In the genomic region with DNA sequence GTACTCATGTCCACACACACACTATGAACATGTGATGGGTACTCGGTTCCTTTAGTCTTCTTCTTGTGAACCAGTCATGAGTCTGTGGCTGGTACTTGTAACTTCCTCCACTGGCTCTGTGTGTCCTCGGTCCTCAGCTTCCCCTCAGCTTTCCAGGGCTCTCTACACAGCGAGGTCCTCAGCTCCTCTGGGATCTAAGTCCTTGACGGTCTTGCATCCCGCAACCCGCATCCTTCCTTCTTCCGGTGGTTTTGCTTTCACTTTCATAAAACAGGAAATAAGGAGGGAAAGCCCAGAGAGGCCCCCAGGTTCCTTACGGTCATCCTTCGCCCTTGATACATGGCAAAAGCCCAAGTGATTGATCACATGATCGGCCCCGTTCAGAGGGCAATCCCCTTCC, we compare ENCODE assay signal across 17 mouse cellular contexts. TPM values are rescaled to one million over a fixed set of nuclear protein-coding genes. Genes with fewer than 3 reads are reported as not detected.
A peak's percentile ranks its signal among the peaks of the same experiment; 100 is the strongest.
DNase-seq lines count a peak whose midpoint lies in the region; ATAC-seq lines count a peak whose summit lies in the region.
"Had no signal": no experiment of that assay in that cellular context is flagged by ENCODE, and none has a peak within 500 bp of the region (broad histone marks: within the 10 kb centered on the region; RNA-seq: fewer than 3 reads in every experiment).

No protein-coding gene starts in this region.

- no peaks in the 10 kb centered on the region for H3K9me3 ChIP-seq in heart, embryonic 12.5 days (replicated peaks)
- H3K9me3 ChIP-seq in lung, embryonic 15.5 days = no peaks in the 10 kb centered on the region
- H3K9me3 ChIP-seq: embryonic facial prominence, embryonic 13.5 days; forebrain, embryonic 13.5 days; midbrain, embryonic 15.5 days; neural tube, embryonic 15.5 days had no signal

- H3K36me3 ChIP-seq in heart, embryonic 12.5 days = no peaks in the 10 kb centered on the region
- no peaks in the 10 kb centered on the region for H3K36me3 ChIP-seq in lung, embryonic 15.5 days
- H3K36me3 ChIP-seq: embryonic facial prominence, embryonic 13.5 days; midbrain, embryonic 15.5 days; neural tube, embryonic 15.5 days had no signal

- H3K27me3 ChIP-seq in heart, embryonic 12.5 days (replicated peaks) = no peaks in the 10 kb centered on the region
- no peaks in the 10 kb centered on the region for H3K27me3 ChIP-seq in lung, embryonic 15.5 days
- H3K27me3 ChIP-seq: embryonic facial prominence, embryonic 13.5 days; forebrain, embryonic 13.5 days; midbrain, embryonic 15.5 days; neural tube, embryonic 15.5 days; Patski had no signal

- DNase-seq in heart, adult 11 months = peak; percentile 85
- no peak for DNase-seq in lung, adult 18-20 months
- DNase-seq in left cerebral cortex, adult 8-10 months (ENCODE audit: low spot score in 2 of 2) = no peak
- no peak for DNase-seq in left cerebral cortex, adult 18-20 months (ENCODE audit: low spot score in 2 of 2)
- DNase-seq: adrenal gland, postnatal 10 days; cerebellum, adult 8-10 months; gastrocnemius, postnatal 25 days; layer of hippocampus, adult 9-11 months had no signal

- no peaks in the 10 kb centered on the region for H3K4me1 ChIP-seq in heart, embryonic 12.5 days (replicated peaks)
- H3K4me1 ChIP-seq in lung, embryonic 15.5 days = no peaks in the 10 kb centered on the region
- H3K4me1 ChIP-seq: embryonic facial prominence, embryonic 13.5 days; midbrain, embryonic 15.5 days; neural tube, embryonic 15.5 days had no signal

- WGBS in heart, embryonic 12.5 days = 80% methylated on average over 11 of the region's 11 CpGs
- 63% methylated on average over 11 of the region's 11 CpGs for WGBS in lung, embryonic 15.5 days

- ATAC-seq in heart, embryonic 12.5 days (ENCODE audit: insufficient number of reproducible peaks, low FRiP score) = no peak
- no peak for ATAC-seq in lung, embryonic 15.5 days (ENCODE audit: borderline replicate concordance, extremely low read depth, low FRiP score, low TSS enrichment)
- peak; percentile 79 for ATAC-seq in granulocyte monocyte progenitor cell, adult 5-6 weeks (replicated peaks; ENCODE audit: poor library complexity, severe bottlenecking)
- 0 out of 2 replicates have a peak, but pooled peaks have one; percentile 32 for ATAC-seq in monocyte, adult 5-6 weeks (replicated peaks; ENCODE audit: insufficient number of reproducible peaks, low FRiP score, low TSS enrichment, poor library complexity, severe bottlenecking)
- ATAC-seq: forebrain, embryonic 13.5 days; midbrain, embryonic 15.5 days; Patski had no signal

- no peak overlapping the region for H3K9ac ChIP-seq in heart, embryonic 12.5 days
- no peak overlapping the region for H3K9ac ChIP-seq in lung, embryonic 15.5 days
- H3K9ac ChIP-seq: embryonic facial prominence, embryonic 13.5 days; forebrain, embryonic 13.5 days; midbrain, embryonic 15.5 days; neural tube, embryonic 15.5 days had no signal

- H3K27ac ChIP-seq in heart, embryonic 12.5 days (ENCODE audit: poor library complexity, severe bottlenecking) = no peak overlapping the region
- no peak overlapping the region for H3K27ac ChIP-seq in lung, embryonic 15.5 days
- H3K27ac ChIP-seq: embryonic facial prominence, embryonic 13.5 days; forebrain, embryonic 13.5 days; midbrain, embryonic 15.5 days; neural tube, embryonic 15.5 days had no signal

- H3K4me3 ChIP-seq in heart, embryonic 12.5 days = no peak overlapping the region
- no peak overlapping the region for H3K4me3 ChIP-seq in lung, embryonic 15.5 days
- H3K4me3 ChIP-seq: embryonic facial prominence, embryonic 13.5 days; forebrain, embryonic 13.5 days; midbrain, embryonic 15.5 days; neural tube, embryonic 15.5 days had no signal

- H3K4me2 ChIP-seq in heart, embryonic 12.5 days = no peak overlapping the region
- peak overlapping the region; percentile 11 for H3K4me2 ChIP-seq in lung, embryonic 15.5 days
- H3K4me2 ChIP-seq: embryonic facial prominence, embryonic 13.5 days; forebrain, embryonic 13.5 days; midbrain, embryonic 15.5 days; neural tube, embryonic 15.5 days had no signal

RNA-seq across cellular contexts. Expression of a gene that starts 28.7 kb away (rescaled TPM):
- polyA plus RNA-seq in heart, embryonic 12.5 days (2016; fragmentation: Nextera tagmentation; extraction: Ambion mirVana) = 0.21 and 0.43 TPM in 2 replicates
- polyA plus RNA-seq in lung, embryonic 15.5 days (2015; fragmentation: Nextera tagmentation; extraction: Ambion mirVana) = 0.64 and 0.84 TPM in 2 replicates
- 21.8 and 23.3 TPM in 2 replicates for total RNA-seq in granulocyte monocyte progenitor cell, adult 5-6 weeks (2014; fragmentation: Nextera tagmentation)
- total RNA-seq in granulocyte monocyte progenitor cell, adult 5-6 weeks (2017) = 19.3 and 21.8 TPM in 2 replicates
- 63.5 to 77.7 TPM (median 74.3 TPM) in 3 replicates for total RNA-seq in monocyte, adult 5-6 weeks (2017)
- 1 to 10 TPM; 5.9 to 6.8 (median 6.6) TPM for total RNA-seq in left cerebral cortex, adult 8-10 months (2022)
- 1 to 10 TPM; 5.3 to 5.6 TPM for total RNA-seq in left cerebral cortex, adult 18-20 months (2021)

RNA-seq across cellular contexts. Expression of a gene that starts 48.3 kb away (rescaled TPM):
- polyA plus RNA-seq in heart, embryonic 12.5 days (2016; fragmentation: Nextera tagmentation; extraction: Ambion mirVana) = 48.8 and 57.7 TPM in 2 replicates
- polyA plus RNA-seq in lung, embryonic 15.5 days (2015; fragmentation: Nextera tagmentation; extraction: Ambion mirVana) = 47.6 and 55.2 TPM in 2 replicates
- total RNA-seq in granulocyte monocyte progenitor cell, adult 5-6 weeks (2014; fragmentation: Nextera tagmentation) = 14.5 and 28.2 TPM in 2 replicates
- 61.7 and 125 TPM in 2 replicates for total RNA-seq in granulocyte monocyte progenitor cell, adult 5-6 weeks (2017)
- total RNA-seq in monocyte, adult 5-6 weeks (2017) = 28.3 to 41.8 TPM (median 34.7 TPM) in 3 replicates
- total RNA-seq in left cerebral cortex, adult 8-10 months (2022) = 10 to 100 TPM; 27.8 to 50.4 (median 34.7) TPM
- 10 to 100 TPM; 36.9 to 41.9 TPM for total RNA-seq in left cerebral cortex, adult 18-20 months (2021)

Comparison
In these comparisons a context has a peak if more than half of its experiments do, and no peak if none do; other contexts are left out.
1. ATAC-seq: peak in granulocyte monocyte progenitor cell, adult 5-6 weeks (single experiment) and monocyte, adult 5-6 weeks (single experiment); none in heart, embryonic 12.5 days (single experiment) and lung, embryonic 15.5 days (single experiment).